Mouse (Mus musculus) testis, postnatal 14 days (tissue): Measurements from ENCODE around the gene Smagp.
"Not testable (repeated sequence)": the region's sequence is repeated elsewhere in the genome, so short reads cannot be mapped to it uniquely, and the experiment has no call there.

ENCODE experiments used
- DNase-seq: peaks from one replicate; pipeline ENCODE4 v3.0.0; 2021; ENCODE audit warnings: low spot score

The Smagp gene

DNA sequence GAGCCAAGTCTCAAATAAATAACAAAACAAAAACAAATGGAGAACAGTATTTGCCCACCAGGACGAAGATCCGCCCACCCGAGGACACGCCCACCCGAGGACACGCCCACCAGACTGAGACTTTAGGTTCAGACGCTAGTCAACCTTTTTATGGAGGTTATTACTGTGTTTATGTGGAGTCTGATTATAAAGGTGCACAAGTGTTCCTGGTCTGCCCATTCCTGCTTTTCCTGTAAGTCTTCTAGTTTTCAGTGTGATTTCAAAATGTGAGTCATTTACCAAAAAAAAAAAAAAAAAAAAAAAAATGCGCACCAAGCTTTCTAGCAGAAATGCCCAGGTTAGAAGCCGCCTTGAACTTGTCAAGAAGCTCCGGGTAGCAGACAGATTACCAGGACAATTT is 9.5 kb downstream of the Smagp start:
- no peak for DNase-seq

DNA sequence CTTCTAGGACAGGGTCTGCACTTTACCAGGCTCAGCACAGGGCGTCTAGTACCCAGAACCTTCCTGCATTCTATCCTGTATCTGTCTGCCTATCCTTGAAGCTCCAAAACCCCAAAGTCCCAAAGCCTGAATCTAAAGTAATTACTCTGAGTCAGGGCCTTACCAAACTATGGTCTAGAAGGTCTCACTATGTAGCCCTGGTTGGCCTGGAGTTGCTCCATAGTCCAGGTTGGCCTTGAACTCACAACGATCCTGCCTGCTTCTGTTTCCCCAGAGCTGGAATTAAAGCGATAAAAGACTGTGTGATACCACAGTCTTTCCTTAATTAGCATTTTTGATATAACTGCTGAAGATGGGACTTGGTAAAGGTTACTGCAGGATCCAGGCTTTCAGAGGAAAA is 12.3 kb downstream of the Smagp start:
- DNase-seq: no peak

DNA sequence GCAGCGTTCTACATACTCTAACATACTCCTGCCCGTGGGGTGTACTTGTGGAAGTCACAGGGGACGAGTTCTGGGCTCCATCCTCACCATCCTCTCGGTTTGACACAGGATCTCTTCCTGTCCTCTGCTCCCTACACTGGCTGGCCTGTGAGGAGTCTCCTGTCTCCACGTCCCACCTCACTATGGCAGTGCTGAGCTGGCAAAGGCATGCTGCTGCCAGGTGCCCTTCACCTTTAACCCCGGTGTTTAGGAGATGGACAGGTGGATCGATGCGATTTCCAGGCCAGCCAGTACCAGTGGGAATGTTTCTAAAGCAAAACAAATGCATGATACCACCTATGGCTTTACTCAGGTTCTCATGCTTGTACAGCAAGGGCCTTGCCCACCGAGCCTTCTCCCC is 13.0 kb downstream of the Smagp start:
- DNase-seq: no peak

DNA sequence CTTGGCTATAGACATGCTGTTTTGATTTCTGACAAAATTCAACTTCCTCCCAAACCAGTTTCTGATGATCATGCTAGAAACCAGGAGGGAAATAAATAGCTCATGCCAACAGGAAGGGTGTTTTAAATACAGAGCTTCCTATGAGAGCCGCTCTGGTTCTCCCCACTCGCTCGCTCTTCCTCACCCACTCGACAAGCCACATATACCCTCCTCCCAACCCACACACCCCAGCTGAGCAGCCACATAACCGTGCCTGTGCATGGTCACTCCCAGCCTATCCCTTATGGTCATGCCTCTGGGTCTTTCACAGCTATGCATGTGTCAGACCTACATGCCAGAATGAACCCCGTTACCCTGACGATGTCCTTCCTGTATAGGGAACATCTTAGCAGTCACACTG is 14.6 kb downstream of the Smagp start:
- no peak for DNase-seq

DNA sequence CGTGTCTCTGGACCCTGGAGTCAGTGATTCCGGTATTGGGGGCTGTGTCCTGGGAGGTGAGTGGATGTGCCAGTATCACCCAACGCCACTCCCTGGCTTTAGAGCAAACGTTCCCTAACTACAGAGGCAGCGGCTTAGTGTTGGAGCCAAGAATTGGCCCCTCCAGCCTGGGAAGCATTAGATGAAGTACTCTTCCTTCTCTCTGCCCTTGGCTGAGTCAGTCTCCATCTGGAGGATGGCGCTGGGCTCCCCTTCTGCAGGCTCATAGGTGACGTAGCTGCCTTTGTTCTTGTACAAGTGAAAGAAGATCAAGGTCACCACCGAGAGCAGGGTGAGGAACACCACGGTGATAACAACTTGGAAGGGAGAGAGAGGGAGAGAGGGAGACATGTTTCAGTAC is 15.1 kb downstream of the Smagp start:
- DNase-seq: peak; percentile 58

DNA sequence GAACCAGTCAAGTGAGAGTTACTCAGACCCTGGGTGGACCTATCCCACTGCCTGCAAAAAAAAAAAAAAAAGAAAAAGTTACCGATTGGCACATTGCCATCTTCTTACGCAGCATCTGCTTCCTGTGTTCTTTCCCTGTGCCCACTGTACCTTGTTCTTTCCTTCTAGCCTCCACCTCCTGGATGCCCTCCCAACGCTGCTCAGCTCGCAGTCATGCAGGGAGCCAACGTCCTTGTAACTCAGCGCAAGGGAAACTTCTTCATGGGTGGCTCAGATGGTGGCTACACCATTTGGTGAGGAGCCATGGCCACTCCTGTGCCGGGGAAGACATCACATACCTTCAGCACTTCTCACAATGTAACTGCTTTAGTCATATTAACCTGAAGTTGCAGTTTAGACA is 17.5 kb downstream of the Smagp start:
- DNase-seq: no peak

DNA sequence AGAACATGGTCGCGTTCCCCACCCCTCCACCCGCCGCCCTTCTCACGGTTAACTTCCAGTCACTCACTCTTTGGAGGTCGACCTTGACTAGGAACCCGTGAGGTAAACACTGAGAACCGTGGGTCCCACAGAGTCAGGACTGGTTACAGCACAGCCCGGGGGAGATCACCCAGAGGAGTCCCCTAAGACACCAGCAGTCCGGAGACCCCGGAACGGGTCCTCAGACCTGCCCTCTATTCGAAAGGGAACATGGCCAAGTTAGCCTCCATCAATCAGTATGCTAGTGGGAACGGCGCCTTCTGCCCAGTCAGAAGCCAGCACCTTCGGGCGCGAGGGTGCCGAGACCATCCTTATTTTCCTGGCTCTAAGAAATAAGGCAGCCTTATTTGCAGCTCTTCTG is 20.5 kb downstream of the Smagp start:
- DNase-seq: no peak

DNA sequence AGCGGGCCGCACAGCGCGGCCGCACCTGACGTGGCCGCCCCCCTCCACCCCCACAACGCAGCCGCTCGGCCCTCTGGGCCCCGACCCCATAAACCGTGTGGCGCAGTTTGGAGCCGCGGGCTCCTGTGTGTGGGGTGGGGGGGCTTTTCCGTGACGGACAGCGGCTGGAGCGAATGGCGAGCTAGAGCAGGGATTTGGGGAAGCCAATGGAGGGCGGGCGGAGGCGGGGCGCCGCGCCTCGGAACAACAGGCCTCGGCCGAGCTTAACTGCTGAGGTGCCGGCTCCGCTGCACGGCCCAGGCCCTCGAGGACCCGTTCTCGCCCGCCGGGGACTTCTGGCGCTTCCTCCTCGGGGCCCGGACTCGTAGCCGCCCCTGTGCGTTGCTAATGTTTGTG is 20.9 kb downstream of the Smagp start:
- peak; percentile 92 for DNase-seq

DNA sequence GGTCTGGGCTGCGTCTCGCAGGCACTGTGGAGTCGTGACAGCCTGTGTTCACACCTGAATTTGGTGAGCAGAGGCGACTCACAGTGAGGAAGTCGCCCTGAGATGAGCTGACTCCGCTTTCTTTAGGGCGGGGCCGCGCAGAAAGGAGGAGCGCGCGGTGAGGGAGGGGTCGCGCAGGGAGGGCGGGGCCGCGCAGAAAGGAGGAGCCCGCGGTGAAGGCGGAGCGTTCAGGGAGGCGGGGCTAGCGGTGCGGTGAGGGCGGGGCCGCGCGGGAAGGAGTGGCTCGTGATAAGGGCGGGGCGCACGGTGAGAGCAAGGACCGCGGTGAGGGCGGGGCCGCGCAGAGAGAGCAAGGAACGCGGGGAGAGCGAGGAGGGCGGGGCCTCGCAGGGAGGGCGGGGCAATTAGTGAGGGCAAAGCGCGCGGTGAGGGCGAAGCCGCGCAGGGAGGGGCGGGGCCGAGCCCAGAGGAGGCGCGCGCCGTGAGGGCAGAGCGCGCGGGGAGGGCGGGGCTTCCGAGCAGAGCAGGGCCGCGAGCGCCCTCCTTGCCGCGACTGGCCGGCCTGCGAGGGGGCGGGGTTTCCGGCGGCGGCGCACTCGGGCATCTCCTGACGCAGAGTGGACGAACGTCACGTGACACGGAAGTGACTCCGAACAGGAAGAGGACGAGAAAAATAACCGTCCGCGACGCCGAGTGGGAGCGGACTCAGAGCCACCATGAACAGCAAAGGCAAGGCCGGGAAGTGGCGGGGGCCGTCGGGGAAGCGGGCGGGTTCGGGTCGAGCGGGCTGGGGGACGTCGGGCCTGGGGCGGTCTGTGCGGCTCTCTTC is 21.5 kb downstream of the Smagp start, which contains the start of gene Dazap2:
Gene Dazap2, plus strand, starts transcription at position 354 of the 829 bp plus-strand sequence.
- DNase-seq: peak; percentile 99

GRCm38 (mm10) chr15:100614218-100614995 is 22.3 kb downstream of the Smagp start:
- no peak for DNase-seq

DNA sequence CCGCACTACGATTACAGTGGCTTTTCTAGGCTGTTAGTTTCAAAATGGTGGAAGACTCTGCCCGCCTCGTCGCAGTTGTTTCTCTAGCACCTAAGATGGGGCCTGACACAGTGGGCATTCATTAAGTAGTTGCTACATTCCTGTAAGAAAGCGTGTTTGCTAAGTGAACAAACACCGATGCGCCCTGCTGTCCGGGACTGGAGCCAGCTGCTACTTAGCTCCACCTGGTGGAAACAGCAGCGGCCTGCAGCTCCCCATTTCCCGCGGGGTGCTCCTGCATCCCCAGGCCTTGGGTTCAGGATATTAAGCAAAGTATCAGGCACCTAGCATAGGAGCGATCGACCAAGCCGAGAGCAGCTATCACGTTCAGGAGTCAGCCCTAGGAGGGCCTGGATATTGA is 23.2 kb downstream of the Smagp start:
- peak; percentile 81 for DNase-seq

DNA sequence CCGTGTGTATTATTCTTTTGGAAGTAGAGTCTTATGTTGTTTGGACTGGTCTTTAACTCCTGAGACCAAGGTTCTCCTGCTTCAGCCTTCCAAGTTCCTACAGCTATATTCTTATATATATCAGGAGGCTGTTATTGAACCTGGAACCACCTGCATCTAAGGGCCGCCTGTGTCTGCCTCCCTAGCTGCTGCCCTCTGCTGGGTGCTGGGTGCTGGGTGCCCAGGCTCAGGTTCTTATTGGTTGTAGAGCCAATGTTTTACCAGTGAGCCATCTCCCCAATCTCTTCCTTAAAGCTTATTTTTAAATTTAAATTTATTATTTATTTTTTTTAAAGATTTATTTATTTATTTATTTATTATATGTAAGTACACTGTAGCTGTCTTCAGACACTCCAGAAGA is 24.3 kb downstream of the Smagp start:
- DNase-seq: no peak

- no peak for DNase-seq
Measured at GRCm38 (mm10) chr15:100611951-100612350, 24.8 kb downstream of the Smagp start.

GRCm38 (mm10) chr15:100606677-100607076 is 30.1 kb downstream of the Smagp start:
- DNase-seq: not testable (repeated sequence)

GRCm38 (mm10) chr15:100601669-100602068 is 35.1 kb downstream of the Smagp start:
- DNase-seq: no peak

DNA sequence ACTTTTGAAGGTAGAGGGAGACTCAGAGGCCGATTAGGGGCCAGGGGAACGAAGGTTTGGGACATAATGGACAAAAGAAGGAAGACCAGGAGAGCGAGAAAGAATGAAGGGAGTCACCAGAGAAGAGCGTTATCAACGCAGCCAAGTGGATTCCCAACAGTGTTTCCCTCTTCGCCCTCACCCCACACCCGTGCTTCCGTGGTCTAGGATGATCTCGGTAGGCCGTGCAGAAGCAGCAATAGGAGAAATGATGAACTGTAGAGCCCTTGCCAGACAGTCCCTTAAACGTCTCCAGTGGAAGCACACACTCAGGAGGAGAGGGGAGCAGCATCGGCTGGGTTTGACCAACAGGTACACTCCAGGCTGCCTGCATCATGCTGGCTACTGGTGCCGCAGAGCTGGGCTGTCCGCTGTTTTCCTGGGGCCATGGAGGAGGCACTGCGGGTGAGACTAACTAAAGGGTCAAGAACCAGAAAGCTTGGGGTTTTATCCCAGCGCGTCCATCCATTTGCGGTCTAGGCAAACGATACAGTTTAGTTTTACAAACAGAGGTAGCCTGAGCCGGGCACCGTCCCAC is 36.0 kb downstream of the Smagp start:
- no peak for DNase-seq

DNA sequence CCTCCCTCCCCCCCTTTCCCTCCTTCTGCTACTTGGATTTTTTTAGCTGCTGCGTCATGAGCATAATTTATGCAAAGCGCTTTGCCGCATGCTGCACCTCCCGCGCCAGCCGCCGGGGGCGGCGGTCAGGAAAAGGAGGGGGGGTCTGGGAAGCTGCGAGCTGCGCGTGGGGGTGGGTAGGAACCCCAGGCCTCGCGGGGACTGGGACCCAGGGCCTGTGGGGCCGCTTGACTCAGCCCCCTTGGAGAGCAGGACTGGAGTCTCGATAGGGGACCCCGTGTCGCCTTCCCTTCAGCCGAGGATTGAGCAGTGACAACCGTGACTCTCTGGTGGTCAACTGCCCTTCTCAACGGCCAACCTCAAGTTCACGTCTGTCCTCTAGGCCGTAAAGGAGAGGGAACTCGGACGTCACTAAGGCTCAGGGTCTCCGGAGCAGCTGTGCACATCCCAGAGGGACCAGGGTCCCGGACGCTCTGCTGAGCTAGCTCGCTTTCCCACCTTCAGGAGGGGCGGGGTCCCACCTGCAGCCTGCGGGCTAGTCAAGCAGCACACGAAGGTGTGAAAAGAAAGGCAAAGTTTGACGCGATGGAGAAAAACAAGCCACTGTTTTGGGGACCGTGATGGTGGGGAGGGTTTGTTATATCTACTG is 36.6 kb downstream of the Smagp start:
- peak; percentile 66 for DNase-seq

DNA sequence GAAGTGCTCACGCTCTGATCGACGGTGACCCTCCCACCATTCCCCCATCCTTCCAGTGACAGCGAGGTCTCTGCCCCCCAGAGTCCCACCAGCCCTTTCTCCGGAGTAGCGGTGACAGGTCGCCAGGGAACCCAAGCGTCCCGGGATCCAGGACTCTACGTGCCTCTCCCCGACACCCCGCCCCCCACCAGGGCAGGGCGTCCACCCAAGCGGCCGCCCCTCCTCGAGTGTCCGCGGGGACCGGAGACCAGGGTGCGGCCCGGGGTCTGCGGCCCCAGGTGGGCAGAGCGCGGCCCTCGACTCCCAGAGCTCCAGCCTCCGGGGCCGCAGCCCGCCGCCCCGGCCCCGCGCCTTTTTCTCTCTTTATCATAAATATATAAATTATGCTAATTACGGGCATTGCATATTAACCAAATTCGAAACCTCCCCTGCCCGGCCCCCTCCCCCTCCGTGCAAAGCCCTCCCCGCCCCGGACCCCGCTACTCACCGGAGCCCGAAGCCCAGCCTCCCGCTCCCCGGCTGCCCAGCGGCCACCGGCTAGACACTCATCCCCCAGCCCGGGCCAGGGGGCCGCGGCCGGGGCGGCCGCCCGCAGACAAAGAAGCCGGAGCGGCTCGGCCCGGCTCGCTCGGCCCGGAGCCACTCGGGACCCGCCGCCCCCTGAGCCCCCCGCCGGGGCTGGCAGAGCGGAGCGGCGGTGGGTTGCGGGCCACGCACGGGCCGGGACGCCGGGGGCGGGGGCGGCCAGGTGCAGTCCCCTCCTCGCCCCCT is 37.3 kb downstream of the Smagp start, which contains the start of gene Pou6f1:
Gene Pou6f1, minus strand, starts transcription at position 709 of the 771 bp plus-strand sequence.
- no peak for DNase-seq

DNA sequence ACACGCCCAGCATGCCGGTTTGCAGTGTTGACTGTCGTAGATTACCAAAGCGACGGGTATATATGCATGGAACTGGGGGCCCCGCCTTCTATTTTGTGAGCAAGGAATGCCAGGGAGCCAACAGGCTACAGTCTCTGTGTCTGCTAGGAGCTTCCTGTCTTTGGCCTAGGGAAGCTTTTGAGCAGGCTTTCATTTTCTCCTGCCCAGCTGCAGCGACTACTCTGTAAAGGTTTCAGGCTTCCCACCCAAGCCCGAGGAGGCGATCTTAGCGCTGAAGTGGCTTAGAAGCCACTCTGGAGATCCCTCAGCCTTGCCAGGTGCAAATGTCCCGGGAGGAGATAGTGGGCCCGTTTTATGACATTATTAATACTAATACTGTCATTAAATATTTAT is 37.9 kb downstream of the Smagp start:
- DNase-seq: no peak

DNA sequence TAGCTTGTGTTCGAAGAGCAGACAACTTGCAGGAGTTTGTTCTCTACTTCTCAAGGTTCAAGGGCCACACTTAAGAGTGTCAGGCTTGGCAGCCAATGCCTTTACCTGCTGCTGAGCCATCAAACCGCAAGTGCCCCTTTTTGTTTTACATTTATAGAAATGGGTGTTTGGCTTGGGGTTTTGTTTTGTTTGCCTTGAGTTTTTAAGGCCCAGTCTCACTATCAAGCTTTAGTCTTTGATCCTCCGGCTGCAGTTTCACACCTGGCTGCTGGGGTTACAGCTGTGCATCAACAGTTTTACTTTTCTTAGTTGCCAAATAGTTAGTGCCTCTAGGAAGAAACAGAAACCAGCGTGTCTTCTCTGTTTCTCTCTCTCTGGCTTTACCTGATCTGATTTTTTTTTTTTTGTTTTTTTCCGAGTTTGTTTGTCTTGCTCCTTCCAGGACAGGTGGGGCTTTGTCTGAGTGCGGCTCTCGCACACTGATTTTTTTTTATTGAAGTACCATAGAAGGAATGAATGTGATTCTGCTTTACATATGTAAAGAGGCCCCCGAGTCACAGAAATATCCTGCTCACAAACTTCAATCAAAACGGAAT is 38.4 kb downstream of the Smagp start:
- DNase-seq: no peak

DNA sequence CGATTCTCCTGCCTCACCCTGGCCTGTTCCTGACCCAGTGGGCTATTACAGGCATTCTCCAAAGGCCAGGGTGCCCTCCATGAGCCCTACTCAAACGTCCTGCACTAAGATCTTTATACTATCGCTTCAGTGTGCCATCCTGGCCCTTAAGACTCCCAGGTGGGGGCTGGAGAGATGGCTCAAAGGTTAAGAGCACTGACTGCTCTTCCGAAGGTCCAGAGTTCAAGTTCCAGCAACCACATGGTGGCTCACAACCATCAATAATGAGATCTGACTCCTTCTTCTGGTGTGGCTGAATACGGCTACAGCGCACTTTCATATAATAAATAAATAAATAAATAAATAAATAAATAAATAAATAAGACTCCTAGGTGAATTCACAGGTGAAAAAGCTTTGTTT is 43.9 kb downstream of the Smagp start:
- no peak for DNase-seq
